Mouse (Mus musculus) ovary, adult 18-20 months (tissue): ENCODE results near the gene Tapt1.

Experiments used
- DNase-seq: peaks from one replicate; pipeline ENCODE4 v3.0.0; 2022; ENCODE audit warnings: low spot score, mixed read lengths

The Tapt1 gene

DNA sequence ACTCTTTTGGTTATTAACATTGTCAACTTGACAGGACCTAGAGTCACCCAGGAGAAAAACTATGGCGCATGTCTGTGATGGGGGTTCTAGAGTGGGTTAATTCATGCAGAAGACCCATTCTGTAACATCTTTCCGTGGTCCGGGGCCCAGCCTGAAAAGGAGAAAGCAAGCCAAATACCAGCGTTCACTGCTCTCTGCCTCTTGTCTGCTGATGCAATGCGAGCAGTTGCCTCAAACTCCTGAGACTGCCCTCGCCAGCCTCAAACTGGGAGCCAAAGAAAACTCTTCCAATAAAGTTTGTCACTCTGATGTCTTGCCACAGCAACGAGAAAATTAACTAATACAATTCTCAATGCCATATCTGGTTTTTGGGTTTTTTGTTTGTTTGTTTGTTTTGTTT is 8.2 kb upstream of the Tapt1 start:
- no peak for DNase-seq

DNA sequence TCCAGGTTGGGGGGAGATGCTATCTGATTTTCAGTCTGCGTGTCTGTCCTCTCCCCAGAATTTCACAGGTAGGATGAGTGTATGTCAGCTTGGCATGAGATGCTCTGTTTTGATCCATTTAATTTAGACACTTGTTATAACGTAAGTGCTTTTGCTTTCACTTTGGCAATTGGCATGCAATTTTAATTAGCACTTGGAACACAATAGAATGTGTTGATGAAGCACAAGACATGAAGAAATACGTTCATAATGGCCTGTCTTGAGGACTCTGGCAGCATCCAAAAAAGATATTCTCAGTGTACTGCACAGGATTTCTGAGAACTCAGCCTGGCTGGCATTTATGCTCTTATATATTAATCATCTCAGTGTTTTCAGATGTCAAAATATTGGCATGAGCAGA is 7.5 kb upstream of the Tapt1 start:
- DNase-seq: no peak

DNA sequence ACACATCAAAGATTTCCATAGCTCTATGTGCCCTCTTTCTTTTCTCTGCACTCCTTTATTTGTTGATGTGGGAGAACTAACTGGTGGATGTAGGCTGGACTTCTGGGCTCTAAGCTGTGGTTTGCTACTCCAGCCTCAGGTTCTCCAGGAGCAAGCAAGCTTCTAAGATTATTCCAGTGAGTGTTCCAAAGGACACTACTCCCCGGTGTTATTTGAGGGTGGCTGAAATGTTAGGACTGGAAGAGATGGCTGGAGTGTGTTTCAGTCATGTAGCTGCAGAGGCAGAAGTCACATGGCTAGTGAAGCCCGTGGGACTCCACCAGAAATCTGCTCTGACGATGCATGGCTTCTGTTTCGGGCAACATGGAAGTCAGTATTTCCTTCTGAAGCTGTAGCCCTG is 2.3 kb upstream of the Tapt1 start:
- no peak for DNase-seq

DNA sequence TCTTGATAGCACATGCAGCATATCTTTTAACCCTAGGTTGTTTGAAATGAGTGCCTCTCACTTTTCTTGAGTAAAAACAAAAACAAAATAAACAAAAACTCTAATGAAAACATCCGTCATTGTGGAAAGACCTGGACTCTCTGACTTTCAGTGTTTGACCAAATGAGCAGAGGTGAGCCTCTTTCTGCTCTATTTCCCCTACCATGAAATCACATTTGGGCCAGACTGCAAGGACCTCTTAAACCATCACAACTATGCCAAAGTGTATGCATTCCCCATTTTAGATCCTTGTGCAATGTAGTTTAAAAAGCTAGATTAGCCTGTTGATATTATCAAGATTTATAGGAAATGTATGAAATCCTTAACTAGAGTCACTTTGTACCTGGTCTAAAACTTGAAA is 1.9 kb upstream of the Tapt1 start:
- no peak for DNase-seq

DNA sequence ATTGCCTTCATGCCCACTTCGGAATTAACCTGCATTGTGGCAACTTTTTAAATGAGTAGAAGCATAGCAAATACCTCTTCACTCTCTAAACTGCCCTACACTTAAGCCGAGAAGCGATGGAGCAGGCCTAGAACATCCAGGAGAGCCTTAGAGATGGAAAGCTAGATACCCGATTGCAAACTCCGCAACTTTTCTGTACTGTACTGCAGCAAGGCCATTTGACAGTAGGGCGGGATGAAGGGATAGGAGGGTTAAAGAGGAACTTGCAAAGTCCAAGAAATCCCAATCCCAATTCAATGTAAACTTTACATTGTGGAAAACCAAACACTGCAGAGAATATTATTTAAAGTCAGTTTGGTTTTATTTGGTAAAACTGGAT is 1.0 kb upstream of the Tapt1 start:
- DNase-seq: no peak

GRCm38 (mm10) chr5:44225911-44226520 is 410 bp downstream of the Tapt1 start:
- no peak for DNase-seq

DNA sequence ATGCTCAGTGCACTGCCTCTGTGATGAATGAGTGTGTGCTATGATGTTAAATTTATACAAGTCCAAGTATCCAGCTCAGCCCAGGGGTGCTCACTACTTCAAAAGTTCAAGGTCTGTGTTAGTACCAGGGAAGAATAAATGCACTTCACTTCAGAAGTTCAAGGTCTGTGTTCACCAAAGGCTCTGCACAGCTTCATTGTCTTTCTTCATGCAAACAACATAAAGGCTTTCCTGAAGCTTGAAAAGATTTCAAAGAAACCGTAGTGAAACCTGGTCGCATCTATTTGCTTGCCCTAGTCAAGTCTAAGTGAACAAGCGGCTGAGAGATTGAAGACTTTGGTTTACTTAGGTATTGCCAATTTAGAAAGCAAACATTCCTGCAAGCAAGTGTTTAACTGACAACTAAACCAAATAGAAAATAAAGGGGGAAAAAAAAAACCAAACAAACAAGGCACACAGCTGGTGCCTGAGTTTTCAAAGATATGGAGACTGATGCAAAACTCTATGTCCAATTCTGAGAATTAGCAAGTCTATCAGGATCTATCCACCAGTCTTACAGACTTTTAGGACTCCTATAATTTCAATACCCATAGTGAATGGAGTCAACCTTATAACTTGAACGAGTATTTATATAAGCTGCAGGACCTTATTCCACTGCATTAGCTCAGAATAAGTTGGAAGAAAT is 1.4 kb downstream of the Tapt1 start:
- no peak for DNase-seq

DNA sequence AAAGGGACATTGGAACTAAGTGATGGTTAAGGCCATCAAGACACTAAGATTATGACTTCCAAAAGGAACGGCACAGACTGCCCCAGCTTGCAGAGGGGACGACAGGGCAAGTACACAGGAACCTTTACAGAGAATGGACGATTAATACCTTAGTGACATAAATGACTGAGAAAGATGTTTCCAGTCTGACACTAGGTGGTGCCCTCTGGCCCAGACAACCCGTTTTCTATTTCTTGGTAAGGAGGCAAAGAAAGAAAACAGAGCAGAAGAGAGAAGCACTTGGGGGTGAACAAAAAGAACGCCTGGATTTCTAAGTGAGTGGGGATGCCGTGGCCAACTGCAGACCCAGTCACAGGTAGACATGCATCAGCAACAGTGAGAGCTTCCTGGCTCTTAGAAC is 2.2 kb downstream of the Tapt1 start:
- no peak for DNase-seq

GRCm38 (mm10) chr5:44223341-44223881 is 3.0 kb downstream of the Tapt1 start:
- DNase-seq: no peak

DNA sequence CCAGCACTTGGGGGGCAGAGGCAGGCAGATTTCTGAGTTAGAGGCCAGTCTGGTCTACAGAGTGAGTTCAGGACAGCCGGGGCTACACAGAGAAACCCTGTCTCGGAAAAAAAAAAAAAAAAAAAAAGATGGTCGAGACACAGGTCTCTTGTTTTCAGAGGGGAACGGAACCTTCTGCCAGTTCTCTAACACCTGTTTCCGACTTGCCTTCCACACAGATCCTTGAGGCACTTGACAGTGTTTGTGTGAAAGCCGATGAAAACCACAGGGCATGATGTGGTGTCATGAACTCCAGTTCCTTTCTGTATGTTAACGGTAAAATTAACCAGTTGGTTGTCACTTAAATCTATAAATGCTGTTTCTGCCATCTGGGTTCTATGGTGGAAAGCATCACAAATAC is 6.0 kb downstream of the Tapt1 start:
- no peak for DNase-seq

DNA sequence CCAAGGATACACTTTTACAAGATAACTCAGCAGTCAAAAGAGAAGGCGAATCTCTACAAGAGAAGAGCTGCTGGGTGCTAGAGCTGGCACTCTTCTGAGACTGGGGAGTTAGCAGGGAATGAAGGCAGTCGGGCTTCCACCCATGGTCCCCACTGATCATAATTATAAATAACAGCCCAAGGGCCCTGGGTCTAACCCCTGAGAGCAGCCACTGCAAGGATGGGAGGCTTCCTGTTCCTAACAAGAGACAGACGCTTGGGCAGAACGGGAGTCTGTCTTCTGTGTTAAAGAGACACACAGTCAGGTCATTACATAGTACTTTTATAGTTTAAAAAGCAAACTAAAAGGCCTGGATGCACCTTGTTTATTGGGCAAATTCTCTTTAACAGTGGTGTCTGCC is 6.6 kb downstream of the Tapt1 start:
- no peak for DNase-seq

DNA sequence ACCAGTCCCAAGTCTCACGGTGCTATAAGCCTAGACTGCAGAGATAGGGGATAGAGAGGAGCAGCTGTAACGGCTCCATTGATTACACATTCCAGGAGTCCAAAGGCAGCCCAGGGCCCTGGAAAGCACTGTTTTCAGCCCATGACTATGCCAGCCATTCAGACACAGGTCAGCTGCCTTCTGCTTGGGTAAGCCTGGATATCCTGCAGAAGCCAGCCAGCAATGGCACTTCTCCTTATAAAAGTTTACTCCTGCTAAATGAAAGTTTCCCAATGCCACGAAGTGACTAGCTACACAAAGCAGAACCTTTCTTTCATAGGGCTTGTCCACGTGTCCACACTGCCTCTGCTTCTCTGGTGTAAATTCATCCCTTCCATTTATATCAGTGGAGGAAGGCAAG is 7.9 kb downstream of the Tapt1 start:
- DNase-seq: no peak

DNA sequence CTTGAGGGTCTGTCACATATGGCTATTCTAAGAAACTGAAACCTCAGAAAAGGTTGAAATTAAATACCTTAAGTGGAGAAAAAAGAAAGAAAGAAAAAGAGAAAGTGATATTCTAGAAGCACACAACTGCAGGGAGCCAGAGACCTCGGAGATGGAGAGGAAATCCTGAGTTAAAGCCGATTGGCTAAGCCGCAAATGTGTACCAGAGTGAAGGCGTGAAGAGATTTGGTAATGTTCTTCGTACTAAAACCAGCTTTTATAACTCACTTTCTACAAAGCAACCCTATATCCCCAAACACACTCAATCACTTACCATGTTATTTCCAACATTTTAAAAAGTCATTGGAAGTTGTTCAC is 8.8 kb downstream of the Tapt1 start:
- DNase-seq: no peak

GRCm38 (mm10) chr5:44217041-44217684 is 9.3 kb downstream of the Tapt1 start:
- no peak for DNase-seq

DNA sequence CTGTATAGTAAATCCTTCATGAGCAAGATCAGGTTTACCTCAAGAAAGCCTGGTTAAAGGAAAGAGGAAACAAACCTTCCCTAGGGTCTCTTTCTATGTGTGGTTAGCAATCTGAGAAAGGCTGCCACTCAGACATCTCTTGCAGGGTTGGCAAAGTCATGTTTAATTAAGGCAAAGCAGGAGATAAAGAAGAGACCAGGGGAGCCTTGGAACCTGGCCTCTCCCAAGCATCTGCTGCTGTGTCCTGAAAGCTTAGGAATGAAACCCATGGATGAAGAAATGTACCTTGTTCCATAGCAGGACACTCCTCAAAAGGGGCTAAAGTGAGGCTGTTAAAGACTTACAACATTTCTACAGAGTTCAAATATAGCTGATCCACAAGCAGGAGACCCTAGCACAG is 11.3 kb downstream of the Tapt1 start:
- DNase-seq: no peak

DNA sequence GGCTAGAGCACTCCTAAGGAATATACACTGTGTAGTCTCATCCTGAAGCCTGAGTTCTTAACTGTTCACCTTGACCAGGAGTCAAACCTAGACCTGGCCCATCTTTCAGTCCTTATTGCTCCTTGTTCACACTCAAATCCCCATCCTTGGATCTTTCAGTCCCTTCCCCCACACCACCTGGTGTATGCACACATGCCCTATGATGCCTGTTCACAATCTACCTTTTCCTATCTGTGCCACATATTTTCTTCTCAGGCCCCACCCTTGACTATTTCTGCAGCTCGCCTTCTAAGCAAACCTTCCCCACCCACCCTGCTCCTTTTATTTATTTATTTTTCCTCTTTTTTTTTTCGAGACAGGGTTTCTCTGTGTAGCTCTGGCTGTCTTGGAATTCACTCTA is 12.4 kb downstream of the Tapt1 start:
- no peak for DNase-seq

- no peak for DNase-seq
These were observed 13.0 kb downstream of the Tapt1 start for GRCm38 (mm10) chr5:44213391-44213790.

DNA sequence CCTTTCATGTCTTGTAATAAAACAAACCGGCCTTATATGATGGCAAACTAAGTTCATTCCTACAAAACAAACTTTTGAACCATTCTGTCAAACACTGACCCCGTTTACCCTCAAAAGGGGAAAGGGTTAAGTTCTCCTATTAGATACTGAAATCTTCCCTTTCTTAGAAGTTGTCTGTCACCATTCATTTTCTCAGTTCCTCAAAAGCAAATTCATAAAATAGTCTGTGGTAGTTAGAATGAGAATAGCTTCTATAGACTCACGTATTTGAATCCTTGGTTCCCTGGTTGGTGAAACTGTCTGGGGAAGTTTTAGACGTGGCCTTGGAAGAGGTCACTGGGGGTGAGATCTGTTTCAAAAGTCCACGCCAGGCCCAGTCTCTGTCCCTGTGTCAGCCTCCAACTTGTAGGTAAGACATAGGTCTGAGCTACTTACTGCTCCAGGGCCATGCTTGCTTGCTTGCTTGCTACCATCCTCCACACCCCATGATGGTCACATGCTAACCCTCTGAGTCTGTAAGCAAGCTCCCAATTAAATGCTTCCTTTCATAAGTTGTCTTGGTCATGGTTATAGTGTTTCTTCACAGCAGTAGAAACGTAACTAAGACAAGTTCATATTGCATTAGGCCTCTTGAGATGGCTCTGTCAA is 14.5 kb downstream of the Tapt1 start:
- DNase-seq: no peak

- DNase-seq: no peak
These were observed 19.1 kb downstream of the Tapt1 start for GRCm38 (mm10) chr5:44207286-44207685.

GRCm38 (mm10) chr5:44206651-44207050 is 19.8 kb downstream of the Tapt1 start:
- DNase-seq: no peak

- no peak for DNase-seq
These were observed 23.0 kb downstream of the Tapt1 start for GRCm38 (mm10) chr5:44203410-44203809.

GRCm38 (mm10) chr5:44201665-44202064 is 24.8 kb downstream of the Tapt1 start:
- no peak for DNase-seq

GRCm38 (mm10) chr5:44199109-44199508 is 27.3 kb downstream of the Tapt1 start:
- no peak for DNase-seq
